Mouse (Mus musculus): ENCODE measurements at regions not wholly inside any gene's neighbourhood (a gene's known extent, or its start where the extent isn't known, plus 50 kb on each side); places are given as distances from the start of the nearest gene placed in this dataset.

GRCm38 (mm10) chr10:66342823-66343350 is 753.0 kb upstream of the Jmjd1c start:
- DNase-seq (ENCODE audit: low spot score in 2 of 2): no peak

GRCm38 (mm10) chr10:66348398-66348797 is 747.5 kb upstream of the Jmjd1c start:
- DNase-seq (ENCODE audit: low spot score in 2 of 2): no peak

- no peak for DNase-seq (ENCODE audit: low spot score in 2 of 2)
Measured at GRCm38 (mm10) chr10:66351036-66351435, 744.9 kb upstream of the Jmjd1c start.

GRCm38 (mm10) chr10:66354072-66354471 is 741.9 kb upstream of the Jmjd1c start:
- no peak for DNase-seq (ENCODE audit: low spot score in 2 of 2)

- DNase-seq (ENCODE audit: low spot score in 2 of 2): no peak
Measured at GRCm38 (mm10) chr10:66354986-66355385, 740.9 kb upstream of the Jmjd1c start.

- peak in 1 of 2 experiments; percentile 6 for DNase-seq (ENCODE audit: low spot score in 2 of 2)
Measured at GRCm38 (mm10) chr10:66357736-66358135, 738.2 kb upstream of the Jmjd1c start.

GRCm38 (mm10) chr10:66370096-66370495 is 725.8 kb upstream of the Jmjd1c start:
- DNase-seq (ENCODE audit: low spot score in 2 of 2): no peak

- DNase-seq (ENCODE audit: low spot score in 2 of 2): no peak
Measured at GRCm38 (mm10) chr10:66371756-66372155, 724.2 kb upstream of the Jmjd1c start.
